Mouse (Mus musculus): ENCODE data around the gene Tmem135.

DNA sequence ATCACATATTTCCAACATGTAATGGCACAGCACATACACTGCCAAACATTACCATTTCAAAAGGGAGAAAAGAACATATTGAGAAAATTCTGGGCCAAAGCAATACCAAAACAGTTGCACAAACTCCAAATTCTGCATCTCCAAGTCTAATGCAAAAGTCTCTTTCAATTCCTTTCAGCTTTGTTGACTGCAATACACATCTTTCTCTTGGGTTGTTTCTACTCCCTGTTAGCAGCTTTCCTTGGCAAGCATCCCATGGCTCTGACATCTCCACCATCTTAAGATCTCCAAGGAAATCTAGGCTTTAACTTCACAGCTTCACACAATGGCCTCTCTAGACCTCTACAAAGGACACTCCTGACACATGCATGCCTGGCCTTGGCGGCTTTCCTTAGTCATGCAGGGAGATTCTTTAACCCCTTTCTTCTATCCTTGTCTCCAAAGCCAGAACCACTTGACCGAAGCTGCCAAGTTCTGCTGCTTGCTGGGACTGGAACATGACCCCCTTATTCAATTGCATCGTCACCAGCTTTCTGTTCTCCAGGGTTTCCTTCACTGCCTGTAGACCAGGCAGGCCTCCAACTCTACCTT lies 172.7 kb downstream of the Tmem135 start:
- TF ChIP-seq CTCF (IDR thresholded peaks at IDR 0.05; ENCODE audit: borderline replicate concordance, control insufficient read depth, extremely low read depth, insufficient read depth, low read length, poor library complexity) = no peak
- no peak for TF ChIP-seq POLR2A (IDR thresholded peaks at IDR 0.05; ENCODE audit: control insufficient read depth, extremely low read depth, insufficient read depth, low read length, poor library complexity)
